ENCODE assay signal across 16 mouse cellular contexts in the genomic region with DNA sequence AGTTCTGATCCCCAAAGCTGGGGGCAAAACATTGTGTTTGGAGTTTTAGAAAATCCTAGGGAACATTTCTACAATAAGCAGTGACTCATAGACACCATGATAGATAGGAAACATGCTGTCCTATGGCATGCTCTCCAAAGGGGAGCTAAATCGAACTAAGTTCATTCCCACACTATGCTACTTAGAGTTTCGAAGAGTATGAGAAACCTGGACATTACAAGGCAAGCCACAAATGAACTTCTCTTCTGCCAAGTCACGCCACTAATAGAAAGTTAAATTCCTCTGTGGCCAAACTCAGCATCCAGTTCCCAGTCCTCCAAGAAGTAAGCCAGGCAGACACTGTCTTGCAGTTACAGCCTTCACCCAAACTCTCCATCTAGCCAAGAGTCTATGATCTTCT.
"Had no signal": no experiment of that assay in that cellular context is flagged by ENCODE, and none has a peak within 500 bp of the region (broad histone marks: within the 10 kb centered on the region; RNA-seq: fewer than 3 reads in every experiment).

No protein-coding gene starts in this region.

- H3K27ac ChIP-seq: neural tube, embryonic 12.5 days; neural tube, embryonic 13.5 days; neural tube, embryonic 15.5 days; stomach, embryonic 15.5 days had no signal

- DNase-seq: retina, postnatal 1 day; right cerebral cortex, adult 18-20 months; right cerebral cortex, postnatal 14 days; right cerebral cortex, postnatal 25 days; right cerebral cortex, postnatal 4 days; spleen, adult 18-20 months; thymus, adult 18-20 months; thymus, adult 2 months; thymus, postnatal 14 days; thymus, postnatal 25 days; thymus, postnatal 36 days; thymus, postnatal 4 days had no signal

- H3K9ac ChIP-seq: neural tube, embryonic 12.5 days; neural tube, embryonic 13.5 days; neural tube, embryonic 15.5 days; stomach, embryonic 15.5 days had no signal

- H3K36me3 ChIP-seq: neural tube, embryonic 12.5 days; neural tube, embryonic 13.5 days; neural tube, embryonic 15.5 days; stomach, embryonic 15.5 days had no signal

- H3K4me1 ChIP-seq: neural tube, embryonic 12.5 days; neural tube, embryonic 13.5 days; neural tube, embryonic 15.5 days; stomach, embryonic 15.5 days had no signal

- H3K4me3 ChIP-seq: neural tube, embryonic 12.5 days; neural tube, embryonic 13.5 days; neural tube, embryonic 15.5 days; stomach, embryonic 15.5 days had no signal

- H3K27me3 ChIP-seq: neural tube, embryonic 12.5 days; neural tube, embryonic 13.5 days; neural tube, embryonic 15.5 days; stomach, embryonic 15.5 days had no signal

- H3K9me3 ChIP-seq: neural tube, embryonic 15.5 days; stomach, embryonic 15.5 days had no signal

- H3K4me2 ChIP-seq: neural tube, embryonic 12.5 days; neural tube, embryonic 13.5 days; neural tube, embryonic 15.5 days; stomach, embryonic 15.5 days had no signal
